Mouse (Mus musculus): ENCODE measurements around the gene Kremen1.

DNA sequence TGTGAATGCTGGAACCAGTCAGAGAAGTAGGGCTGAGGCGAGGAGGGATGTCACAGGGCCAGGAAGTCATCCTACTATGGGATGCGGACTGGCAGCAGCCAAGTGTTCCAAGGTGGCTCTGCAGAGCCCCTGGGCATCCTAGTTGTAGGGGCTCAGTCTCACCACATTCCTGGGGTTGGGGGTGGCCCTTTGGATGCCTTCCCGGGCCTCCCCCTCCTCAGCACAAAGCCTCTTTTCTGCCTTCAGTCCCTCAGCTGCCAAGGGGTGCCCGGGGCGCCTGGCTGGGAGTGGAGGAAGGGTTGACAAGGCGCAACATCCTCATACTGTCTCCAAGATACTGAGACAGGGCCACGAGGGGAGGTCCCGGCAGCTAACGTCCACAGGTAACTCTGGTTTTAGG lies 111.4 kb downstream of the Kremen1 start:
- TF ChIP-seq CTCF (IDR thresholded peaks at IDR 0.05; ENCODE audit: low read depth, low read length): no peak
- no peak for TF ChIP-seq POLR2A (IDR thresholded peaks at IDR 0.05; ENCODE audit: extremely low read depth, insufficient read depth, low read length)

Data from liver, adult 2 months (tissue).